Comparison of ENCODE assay signal across 18 mouse cellular contexts in the genomic region with DNA sequence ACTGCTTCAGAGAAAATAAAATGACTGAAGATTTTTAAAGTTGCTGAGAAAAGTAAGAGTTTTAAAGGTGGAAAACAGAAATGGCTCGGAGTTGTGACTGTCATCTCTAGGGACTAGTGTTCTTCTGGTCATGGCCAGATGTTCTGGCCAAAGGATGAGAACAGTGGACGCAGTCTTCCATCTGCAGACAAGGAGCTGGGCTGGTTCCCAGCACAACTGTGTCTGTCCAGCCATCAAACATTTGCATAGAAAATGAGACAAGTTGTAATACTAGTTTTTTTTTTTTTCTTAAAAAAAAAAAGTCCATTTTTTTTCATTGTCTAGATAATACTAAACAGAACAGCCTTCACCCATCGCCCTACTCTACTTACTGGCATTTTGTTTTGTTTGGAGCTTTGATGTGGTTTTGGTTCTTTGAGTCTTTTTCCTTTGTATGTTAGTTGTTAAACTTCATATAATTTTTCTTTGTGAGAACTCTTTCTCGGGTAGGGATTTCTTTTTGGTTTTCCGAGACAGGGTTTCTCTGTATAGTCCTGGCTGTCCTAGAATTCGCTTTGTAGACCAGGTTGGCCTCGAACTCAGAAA. TPM values are rescaled to one million over a fixed set of nuclear protein-coding genes. Genes with fewer than 3 reads are reported as not detected.
A peak's percentile ranks its signal among the peaks of the same experiment; 100 is the strongest.
DNase-seq lines count a peak whose midpoint lies in the region; ATAC-seq lines count a peak whose summit lies in the region.
"Had no signal": no experiment of that assay in that cellular context is flagged by ENCODE, and none has a peak within 500 bp of the region (broad histone marks: within the 10 kb centered on the region; RNA-seq: fewer than 3 reads in every experiment).

No protein-coding gene starts in this region.

- no peak for ATAC-seq in midbrain, embryonic 11.5 days (ENCODE audit: low FRiP score)
- no peak for ATAC-seq in midbrain, embryonic 13.5 days
- ATAC-seq: forebrain, postnatal 0 days had no signal

- no peaks in the 10 kb centered on the region for H3K36me3 ChIP-seq in midbrain, embryonic 11.5 days (ENCODE audit: control insufficient read depth, insufficient read depth, low read length)
- H3K36me3 ChIP-seq in midbrain, embryonic 13.5 days = no peaks in the 10 kb centered on the region
- H3K36me3 ChIP-seq: lung, embryonic 15.5 days; neural tube, embryonic 13.5 days had no signal

- no peaks in the 10 kb centered on the region for H3K27me3 ChIP-seq in midbrain, embryonic 11.5 days (ENCODE audit: control insufficient read depth, insufficient read depth, low read length)
- no peaks in the 10 kb centered on the region for H3K27me3 ChIP-seq in midbrain, embryonic 13.5 days
- H3K27me3 ChIP-seq: hindbrain, embryonic 13.5 days; lung, embryonic 15.5 days; neural tube, embryonic 13.5 days had no signal

- H3K9me3 ChIP-seq in midbrain, embryonic 11.5 days (ENCODE audit: control insufficient read depth, low read length) = no peaks in the 10 kb centered on the region
- no peaks in the 10 kb centered on the region for H3K9me3 ChIP-seq in midbrain, embryonic 13.5 days
- H3K9me3 ChIP-seq: forebrain, embryonic 10.5 days; hindbrain, embryonic 13.5 days; lung, embryonic 15.5 days; neural tube, embryonic 13.5 days had no signal

- H3K9ac ChIP-seq in midbrain, embryonic 11.5 days (ENCODE audit: low read length) = no peak overlapping the region
- H3K9ac ChIP-seq in midbrain, embryonic 13.5 days (replicated peaks) = no peak overlapping the region
- H3K9ac ChIP-seq: forebrain, postnatal 0 days; hindbrain, embryonic 13.5 days; liver, embryonic 14.5 days; lung, embryonic 15.5 days; neural tube, embryonic 13.5 days had no signal

- no peak overlapping the region for H3K27ac ChIP-seq in midbrain, embryonic 11.5 days (ENCODE audit: low read depth, low read length)
- no peak overlapping the region for H3K27ac ChIP-seq in midbrain, embryonic 13.5 days
- H3K27ac ChIP-seq: forebrain, embryonic 10.5 days; hindbrain, embryonic 13.5 days; liver, embryonic 14.5 days; lung, embryonic 15.5 days; neural tube, embryonic 13.5 days had no signal

- H3K4me3 ChIP-seq in midbrain, embryonic 11.5 days (ENCODE audit: low read depth, low read length) = no peak overlapping the region
- H3K4me3 ChIP-seq in midbrain, embryonic 13.5 days (replicated peaks) = no peak overlapping the region
- H3K4me3 ChIP-seq: forebrain, embryonic 10.5 days; hindbrain, embryonic 13.5 days; lung, embryonic 15.5 days; neural tube, embryonic 13.5 days had no signal

- H3K4me2 ChIP-seq in midbrain, embryonic 11.5 days = no peak overlapping the region
- no peak overlapping the region for H3K4me2 ChIP-seq in midbrain, embryonic 13.5 days (replicated peaks)
- H3K4me2 ChIP-seq: hindbrain, embryonic 13.5 days; lung, embryonic 15.5 days; neural tube, embryonic 13.5 days had no signal

- DNase-seq in midbrain, embryonic 11.5 days (ENCODE audit: low spot score, missing footprints) = peak; percentile 76
- peak; percentile 31 for DNase-seq in T-cell, adult 2 months (ENCODE audit: low spot score)
- peak; percentile 68 for DNase-seq in gastrocnemius, postnatal 25 days
- peak; percentile 75 for DNase-seq in skeletal muscle tissue, adult 2 months (ENCODE audit: low read depth, low spot score)
- no peak for DNase-seq in cerebellum, adult 9-11 months
- DNase-seq in layer of hippocampus, postnatal 10 days (ENCODE audit: low spot score in 2 of 2) = no peak
- DNase-seq: adrenal gland, postnatal 36 days; B cell, adult 2 months; cerebellum, adult 18-20 months; forebrain, postnatal 0 days; lung, postnatal 4 days; thymus, adult 18-20 months had no signal

- WGBS in midbrain, embryonic 11.5 days = 93% methylated on average over 7 of the region's 7 CpGs
- 96% methylated on average over 7 of the region's 7 CpGs for WGBS in midbrain, embryonic 13.5 days

- no peaks in the 10 kb centered on the region for H3K4me1 ChIP-seq in midbrain, embryonic 11.5 days (ENCODE audit: control insufficient read depth, insufficient read depth, low read length)
- peaks cover 6% of the 10 kb centered on the region for H3K4me1 ChIP-seq in midbrain, embryonic 13.5 days (replicated peaks)

RNA-seq across cellular contexts. Expression of a gene that starts 23.6 kb away (rescaled TPM):
- polyA plus RNA-seq in midbrain, embryonic 11.5 days (2014; fragmentation: Nextera tagmentation; extraction: Ambion mirVana) = 60.9 and 63.5 TPM in 2 replicates
- 48.8 and 49.8 TPM in 2 replicates for polyA plus RNA-seq in midbrain, embryonic 13.5 days (2015; fragmentation: Nextera tagmentation; extraction: Ambion mirVana)
- total RNA-seq in gastrocnemius, postnatal 25 days (2021) = 10 to 100 TPM; 27.8 to 35.3 TPM
- total RNA-seq in layer of hippocampus, postnatal 10 days (2021) = 10 to 100 TPM; 39.7 to 46.6 TPM

Comparison
In these comparisons a context has a peak if more than half of its experiments do, and no peak if none do; other contexts are left out.
1. DNase-seq: peak in midbrain, embryonic 11.5 days (single experiment), T-cell, adult 2 months (single experiment), gastrocnemius, postnatal 25 days (single experiment) and skeletal muscle tissue, adult 2 months (single experiment); none in cerebellum, adult 9-11 months (single experiment) and layer of hippocampus, postnatal 10 days (0 of 2).